ENCODE assay signal across 11 mouse cellular contexts in the genomic region with DNA sequence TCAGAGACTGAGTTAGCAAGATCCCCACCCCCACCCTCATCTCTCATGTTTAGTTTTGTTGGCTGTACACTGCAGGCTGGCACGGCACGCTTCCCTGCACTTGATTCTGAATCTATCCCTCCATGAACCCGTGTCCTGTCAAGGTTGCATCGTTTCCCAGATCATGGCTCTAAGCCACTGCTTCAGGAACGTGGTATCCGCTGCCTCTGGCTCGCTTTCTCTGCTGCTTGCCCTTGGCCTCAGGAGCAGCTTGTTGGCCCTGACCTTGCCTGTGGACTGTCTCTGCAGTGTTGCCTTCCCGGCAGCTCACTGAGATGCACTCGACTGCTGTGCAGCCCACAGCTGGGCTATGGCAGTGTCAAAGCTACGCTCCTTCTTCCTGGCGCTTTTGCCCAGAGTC.
DNase-seq lines count a peak whose midpoint lies in the region; ATAC-seq and TF ChIP-seq lines count a peak whose summit lies in the region.
"Had no signal": no experiment of that assay in that cellular context is flagged by ENCODE, and none has a peak within 500 bp of the region (broad histone marks: within the 10 kb centered on the region; RNA-seq: fewer than 3 reads in every experiment).

No protein-coding gene starts in this region.

- peak; percentile 67 for DNase-seq in gastrocnemius, adult 2 months
- no peak for DNase-seq in gastrocnemius, postnatal 10 days
- peak; percentile 57 for DNase-seq in adrenal gland, postnatal 25 days
- DNase-seq in spleen, postnatal 14 days (ENCODE audit: low spot score in 2 of 2) = no peak
- DNase-seq in thymus, postnatal 0 days (ENCODE audit: low spot score) = no peak

- no peak overlapping the region for H3K4me3 ChIP-seq in gastrocnemius, adult 2 months
- H3K4me3 ChIP-seq in heart, embryonic 13.5 days = no peak overlapping the region
- no peak overlapping the region for H3K4me3 ChIP-seq in kidney, embryonic 16.5 days (ENCODE audit: low read length)
- H3K4me3 ChIP-seq: erythroblast, embryonic 14.5 days; midbrain, embryonic 15.5 days had no signal

- H3K4me1 ChIP-seq in heart, embryonic 13.5 days = peaks cover 41% of the 10 kb centered on the region
- peaks cover 48% of the 10 kb centered on the region for H3K4me1 ChIP-seq in kidney, embryonic 16.5 days (ENCODE audit: insufficient read depth, low read length)

- no peak overlapping the region for H3K4me2 ChIP-seq in heart, embryonic 13.5 days
- no peak overlapping the region for H3K4me2 ChIP-seq in kidney, embryonic 16.5 days (replicated peaks; ENCODE audit: low read depth, low read length)
- H3K4me2 ChIP-seq: midbrain, embryonic 15.5 days had no signal

- H3K9me3 ChIP-seq in heart, embryonic 13.5 days = no peaks in the 10 kb centered on the region
- no peaks in the 10 kb centered on the region for H3K9me3 ChIP-seq in kidney, embryonic 16.5 days (ENCODE audit: low read length)
- H3K9me3 ChIP-seq: midbrain, embryonic 15.5 days had no signal

- no peak for ATAC-seq in heart, embryonic 13.5 days (ENCODE audit: extremely low read depth, insufficient number of reproducible peaks, low FRiP score, low TSS enrichment)
- 0 out of 2 replicates have a peak, but pooled peaks have one; percentile 28 for ATAC-seq in kidney, embryonic 16.5 days (ENCODE audit: low FRiP score, low TSS enrichment)
- ATAC-seq in erythroblast, adult 5-6 weeks (replicated peaks; ENCODE audit: low FRiP score, poor library complexity, severe bottlenecking) = no peak
- ATAC-seq: lung, postnatal 0 days; midbrain, embryonic 15.5 days had no signal

- H3K27ac ChIP-seq in gastrocnemius, adult 2 months = peak overlapping the region; percentile 53
- peak overlapping the region; percentile 46; the same call in 1 of the 2 replicates for H3K27ac ChIP-seq in heart, embryonic 13.5 days (replicated peaks)
- H3K27ac ChIP-seq in kidney, embryonic 16.5 days (ENCODE audit: low read length) = no peak overlapping the region
- H3K27ac ChIP-seq: midbrain, embryonic 15.5 days had no signal

- WGBS in heart, embryonic 13.5 days = 53% methylated on average over 11 of the region's 11 CpGs
- WGBS in kidney, embryonic 16.5 days = 44% methylated on average over 11 of the region's 11 CpGs

- H3K9ac ChIP-seq in heart, embryonic 13.5 days = no peak overlapping the region
- H3K9ac ChIP-seq in kidney, embryonic 16.5 days (replicated peaks; ENCODE audit: low read length) = no peak overlapping the region
- H3K9ac ChIP-seq: midbrain, embryonic 15.5 days had no signal

- H3K36me3 ChIP-seq in heart, embryonic 13.5 days = peaks cover 16% of the 10 kb centered on the region; the same call in 1 of the 2 replicates
- peaks cover 8% of the 10 kb centered on the region for H3K36me3 ChIP-seq in kidney, embryonic 16.5 days (ENCODE audit: insufficient read depth, low read length)
- H3K36me3 ChIP-seq: midbrain, embryonic 15.5 days had no signal

- H3K27me3 ChIP-seq in heart, embryonic 13.5 days (replicated peaks) = no peaks in the 10 kb centered on the region
- H3K27me3 ChIP-seq in kidney, embryonic 16.5 days (ENCODE audit: insufficient read depth, low read length) = no peaks in the 10 kb centered on the region
- H3K27me3 ChIP-seq: midbrain, embryonic 15.5 days had no signal

- no peak for TF ChIP-seq CTCF in gastrocnemius, adult 2 months (IDR thresholded peaks at IDR 0.05)

- intact Hi-C loops in gastrocnemius, adult 2 months (cut with DNase I) = no loop called here

Comparison
In these comparisons a context has a peak if more than half of its experiments do, and no peak if none do; other contexts are left out.
1. DNase-seq: peak in gastrocnemius, adult 2 months (single experiment) and adrenal gland, postnatal 25 days (single experiment); none in gastrocnemius, postnatal 10 days (single experiment), spleen, postnatal 14 days (0 of 2) and thymus, postnatal 0 days (single experiment).